Mouse (Mus musculus): ENCODE measurements around the gene Fgfr2. TPM values are rescaled to one million over a fixed set of nuclear protein-coding genes. Genes with fewer than 3 reads are reported as not detected.

Fgfr2 gene
- polyA plus RNA-seq, 1 experiment from 2014 or later = 123 TPM

- peak; percentile 41; the same call in 1 of the 2 replicates for ATAC-seq (ENCODE audit: low FRiP score, low read depth)
- Histone ChIP-seq H3K27me3 (no peaks in the 10 kb centered on the region), H3K9me3 (no peaks in the 10 kb centered on the region), H3K4me1 (peaks cover 22% of the 10 kb centered on the region), H3K4me3 (no peak overlapping the region), H3K4me2 (replicated peaks) (no peak overlapping the region), H3K36me3 (no peaks in the 10 kb centered on the region), H3K9ac (no peak overlapping the region), H3K27ac (no peak overlapping the region)
- 55% methylated on average over 4 of the region's 4 CpGs for WGBS
These were observed 423.0 kb downstream of the Fgfr2 start for GRCm38 (mm10) chr7:132700107-132700506.

- H3K9me3 ChIP-seq = peaks cover 4% of the 10 kb centered on the region; the same call in 1 of the 2 replicates
- no peaks in the 10 kb centered on the region for H3K27me3 ChIP-seq
- no peak for ATAC-seq (ENCODE audit: low FRiP score, low read depth)
- H3K4me1 ChIP-seq = peaks cover 22% of the 10 kb centered on the region
- no peak overlapping the region for H3K4me2 ChIP-seq (replicated peaks)
- no peak overlapping the region for H3K4me3 ChIP-seq
- no peak overlapping the region for H3K27ac ChIP-seq
- H3K9ac ChIP-seq = no peak overlapping the region
- peaks cover 4% of the 10 kb centered on the region for H3K36me3 ChIP-seq
These were observed 423.5 kb downstream of the Fgfr2 start for GRCm38 (mm10) chr7:132699639-132700038.

- H3K9ac ChIP-seq = no peak overlapping the region
- peaks cover 8% of the 10 kb centered on the region; the same call in 1 of the 2 replicates for H3K9me3 ChIP-seq
- H3K4me3 ChIP-seq = no peak overlapping the region
- no peak overlapping the region for H3K4me2 ChIP-seq (replicated peaks)
- H3K36me3 ChIP-seq = peaks cover 6% of the 10 kb centered on the region
- H3K27me3 ChIP-seq = no peaks in the 10 kb centered on the region
- ATAC-seq (ENCODE audit: low FRiP score, low read depth) = no peak
- WGBS = 69% methylated on average over 4 of the region's 4 CpGs
- H3K4me1 ChIP-seq = peaks cover 22% of the 10 kb centered on the region
- H3K27ac ChIP-seq = no peak overlapping the region
These were observed 424.0 kb downstream of the Fgfr2 start for GRCm38 (mm10) chr7:132699165-132699564.

DNA sequence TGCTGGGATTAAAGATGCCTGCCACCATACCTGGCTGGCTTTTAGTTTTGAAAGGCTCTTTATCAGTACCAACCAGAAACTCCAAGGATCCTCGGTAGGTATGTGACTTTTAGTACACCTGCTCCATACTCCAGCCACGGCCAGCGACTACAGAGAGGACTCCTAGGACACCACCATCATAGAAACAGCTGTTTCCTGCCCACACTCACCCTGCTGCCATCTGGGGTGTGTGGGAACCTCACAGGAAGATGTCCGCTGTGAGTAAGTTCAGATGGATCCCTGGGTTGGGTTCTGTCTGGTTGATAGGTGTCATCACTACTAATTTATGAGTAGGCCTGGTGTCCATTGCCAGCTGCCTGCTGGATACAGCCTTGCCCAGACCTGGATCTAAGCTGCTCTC, 424.4 kb downstream of the Fgfr2 start:
- Histone ChIP-seq H3K27me3 (no peaks in the 10 kb centered on the region), H3K9ac (no peak overlapping the region), H3K36me3 (peaks cover 6% of the 10 kb centered on the region), H3K9me3 (peaks cover 8% of the 10 kb centered on the region; the same call in 1 of the 2 replicates), H3K4me2 (replicated peaks) (no peak overlapping the region), H3K27ac (no peak overlapping the region), H3K4me1 (peaks cover 22% of the 10 kb centered on the region), H3K4me3 (no peak overlapping the region)
- WGBS = 73% methylated on average over 4 of the region's 4 CpGs
- ATAC-seq (ENCODE audit: low FRiP score, low read depth) = no peak

GRCm38 (mm10) chr7:132697258-132697796, 425.8 kb downstream of the Fgfr2 start:
- H3K27me3 ChIP-seq = no peaks in the 10 kb centered on the region
- ATAC-seq (ENCODE audit: low FRiP score, low read depth) = no peak
- H3K9ac ChIP-seq = no peak overlapping the region
- peaks cover 8% of the 10 kb centered on the region; the same call in 1 of the 2 replicates for H3K9me3 ChIP-seq
- WGBS = 72% methylated on average over 8 of the region's 8 CpGs
- H3K4me2 ChIP-seq (replicated peaks) = no peak overlapping the region
- peaks cover 6% of the 10 kb centered on the region for H3K36me3 ChIP-seq
- no peak overlapping the region for H3K27ac ChIP-seq
- peaks cover 31% of the 10 kb centered on the region for H3K4me1 ChIP-seq
- no peak overlapping the region for H3K4me3 ChIP-seq

GRCm38 (mm10) chr7:132693561-132693960, 429.6 kb downstream of the Fgfr2 start:
- Histone ChIP-seq H3K27me3 (no peaks in the 10 kb centered on the region), H3K9me3 (peaks cover 8% of the 10 kb centered on the region; the same call in 1 of the 2 replicates), H3K4me1 (peaks cover 34% of the 10 kb centered on the region), H3K27ac (no peak overlapping the region), H3K4me3 (no peak overlapping the region), H3K4me2 (replicated peaks) (no peak overlapping the region), H3K9ac (no peak overlapping the region), H3K36me3 (peaks cover 6% of the 10 kb centered on the region)
- WGBS = 89% methylated on average over 2 of the region's 2 CpGs
- no peak for ATAC-seq (ENCODE audit: low FRiP score, low read depth)

- no peaks in the 10 kb centered on the region for H3K27me3 ChIP-seq
- ATAC-seq (ENCODE audit: low FRiP score, low read depth) = no peak
- H3K4me3 ChIP-seq = no peak overlapping the region
- no peak overlapping the region for H3K4me2 ChIP-seq (replicated peaks)
- peaks cover 42% of the 10 kb centered on the region for H3K4me1 ChIP-seq
- H3K9ac ChIP-seq = no peak overlapping the region
- 76% methylated on average over 9 of the region's 9 CpGs for WGBS
- H3K27ac ChIP-seq = no peak overlapping the region; the same call in 1 of the 2 replicates
- peaks cover 6% of the 10 kb centered on the region for H3K36me3 ChIP-seq
- H3K9me3 ChIP-seq = peaks cover 8% of the 10 kb centered on the region; the same call in 1 of the 2 replicates
These were observed 430.4 kb downstream of the Fgfr2 start for GRCm38 (mm10) chr7:132692719-132693118.

DNA sequence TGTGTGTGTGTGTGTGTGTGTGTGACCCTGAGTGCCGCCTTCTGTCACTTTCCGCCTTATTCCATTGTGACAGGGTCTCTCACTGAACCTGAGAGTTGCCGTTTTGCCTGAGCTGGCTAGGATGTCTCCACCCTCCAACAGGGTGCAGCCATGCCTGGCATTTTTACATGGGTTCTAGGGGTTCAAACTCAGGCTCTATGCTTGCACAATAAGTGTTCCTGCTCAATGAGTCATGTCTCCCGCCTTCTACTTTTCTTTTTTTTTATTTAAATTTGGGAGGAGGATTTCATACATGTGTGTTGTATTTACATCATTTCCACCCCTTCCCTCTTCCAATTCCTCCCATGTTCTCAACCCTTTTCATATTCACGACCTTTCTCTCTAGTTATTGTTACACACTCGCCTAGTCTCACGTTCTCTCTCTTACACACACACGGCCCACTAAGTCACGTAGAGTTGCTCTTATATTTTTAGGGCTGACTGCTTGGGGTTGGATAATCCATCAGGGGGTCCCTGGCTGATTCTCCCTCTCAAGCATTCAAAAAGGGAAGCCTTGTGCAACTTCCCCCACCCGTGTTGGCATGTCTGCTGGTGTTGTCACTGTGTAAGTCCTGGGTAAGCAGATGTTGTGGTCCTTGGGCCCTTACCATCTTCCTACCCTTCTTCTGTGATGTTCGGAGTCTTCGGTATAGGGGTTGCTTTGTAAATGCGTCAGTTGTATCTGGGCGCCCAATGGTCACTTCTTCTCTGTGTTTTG, 432.3 kb downstream of the Fgfr2 start:
- Histone ChIP-seq H3K4me3 (no peak overlapping the region), H3K27ac (no peak overlapping the region), H3K9me3 (peaks cover 8% of the 10 kb centered on the region; the same call in 1 of the 2 replicates), H3K27me3 (no peaks in the 10 kb centered on the region), H3K4me2 (replicated peaks) (no peak overlapping the region), H3K36me3 (peaks cover 6% of the 10 kb centered on the region), H3K9ac (no peak overlapping the region), H3K4me1 (peaks cover 36% of the 10 kb centered on the region)
- 85% methylated on average over 14 of the region's 14 CpGs for whole genome bisulfite sequencing
- ATAC-seq (ENCODE audit: low FRiP score, low read depth) = no peak

- Histone ChIP-seq H3K9ac (no peak overlapping the region), H3K27me3 (no peaks in the 10 kb centered on the region), H3K4me3 (no peak overlapping the region), H3K27ac (peak overlapping the region; percentile 62), H3K36me3 (peaks cover 2% of the 10 kb centered on the region; the same call in 1 of the 2 replicates), H3K4me2 (replicated peaks) (no peak overlapping the region), H3K4me1 (peaks cover 36% of the 10 kb centered on the region), H3K9me3 (peaks cover 5% of the 10 kb centered on the region; the same call in 1 of the 2 replicates)
- no peak for ATAC-seq (ENCODE audit: low FRiP score, low read depth)
- WGBS = 67% methylated on average over 5 of the region's 5 CpGs
These were observed 433.4 kb downstream of the Fgfr2 start for GRCm38 (mm10) chr7:132689722-132690121.

DNA sequence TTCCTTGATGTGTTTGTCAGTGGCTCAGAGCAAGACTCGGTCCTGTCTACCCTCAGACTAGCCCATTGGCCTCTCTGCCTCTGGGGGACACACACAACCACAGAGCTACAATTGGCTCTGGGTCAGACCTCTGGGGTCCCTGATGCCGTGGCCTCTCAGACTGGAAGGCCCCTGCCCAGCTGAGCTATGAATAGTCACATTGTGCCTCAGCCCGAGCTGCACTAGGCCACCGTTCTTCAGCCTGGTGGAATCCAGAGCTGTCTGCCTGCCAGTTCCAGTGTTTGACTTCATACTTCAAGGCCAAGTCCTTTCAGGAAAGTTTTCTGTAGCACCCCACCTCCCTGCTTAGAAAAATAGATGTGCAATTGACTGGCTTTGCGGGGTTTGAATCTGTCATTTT, 434.4 kb downstream of the Fgfr2 start:
- 56% methylated on average over 5 of the region's 5 CpGs for WGBS
- H3K4me1 ChIP-seq = peaks cover 36% of the 10 kb centered on the region
- H3K9me3 ChIP-seq = no peaks in the 10 kb centered on the region
- peak; percentile 46 for ATAC-seq (ENCODE audit: low FRiP score, low read depth)
- H3K27me3 ChIP-seq = no peaks in the 10 kb centered on the region
- H3K9ac ChIP-seq = no peak overlapping the region
- H3K27ac ChIP-seq = peak overlapping the region; percentile 62
- H3K4me3 ChIP-seq = no peak overlapping the region
- no peaks in the 10 kb centered on the region for H3K36me3 ChIP-seq
- no peak overlapping the region for H3K4me2 ChIP-seq (replicated peaks)

DNA sequence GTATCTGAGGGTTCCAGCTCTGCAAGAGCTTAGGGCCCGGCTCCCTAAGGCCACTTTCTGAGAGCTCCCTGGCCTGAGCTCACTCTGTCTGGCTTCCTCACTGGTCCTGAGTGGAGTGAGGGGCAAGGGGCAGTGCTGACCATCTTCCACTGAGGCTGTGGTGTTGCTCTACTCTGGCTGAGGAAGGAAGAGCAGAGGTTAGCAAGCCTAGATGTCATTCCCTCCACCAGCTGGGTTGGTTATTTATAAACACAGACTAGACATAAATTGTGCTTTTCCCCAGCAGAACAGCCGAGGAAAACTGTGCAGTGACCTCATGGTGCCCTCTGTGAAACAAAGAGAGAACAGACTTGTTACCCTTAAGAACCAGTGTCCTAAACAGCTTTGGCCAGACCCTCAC, 435.3 kb downstream of the Fgfr2 start:
- whole genome bisulfite sequencing = 52% methylated on average over 2 of the region's 2 CpGs
- Histone ChIP-seq H3K27me3 (no peaks in the 10 kb centered on the region), H3K27ac (peak overlapping the region; percentile 62), H3K4me1 (peaks cover 41% of the 10 kb centered on the region), H3K36me3 (no peaks in the 10 kb centered on the region), H3K4me3 (no peak overlapping the region), H3K9me3 (no peaks in the 10 kb centered on the region), H3K9ac (no peak overlapping the region), H3K4me2 (replicated peaks) (no peak overlapping the region)
- ATAC-seq (ENCODE audit: low FRiP score, low read depth) = no peak

- Histone ChIP-seq H3K27ac (no peak overlapping the region), H3K4me1 (peaks cover 33% of the 10 kb centered on the region), H3K9ac (no peak overlapping the region), H3K27me3 (no peaks in the 10 kb centered on the region), H3K36me3 (no peaks in the 10 kb centered on the region), H3K9me3 (no peaks in the 10 kb centered on the region), H3K4me3 (no peak overlapping the region), H3K4me2 (replicated peaks) (no peak overlapping the region)
- no peak for ATAC-seq (ENCODE audit: low FRiP score, low read depth)
- 90% methylated on average over 3 of the region's 3 CpGs for WGBS
These were observed 436.6 kb downstream of the Fgfr2 start for GRCm38 (mm10) chr7:132686515-132686914.
